Mouse (Mus musculus) E14TG2a.4 (cell line): ENCODE results near the gene Ackr4.
A peak's percentile ranks its signal among the peaks of the same experiment; 100 is the strongest.

ENCODE experiments used
- H3K27me3 ChIP-seq: 2 replicates; pipeline ENCODE4 v1.6.1; 2014; ENCODE audit warnings: low read length, control low read depth; ENCODE audit not compliant: insufficient read depth
- H3K36me3 ChIP-seq: 2 replicates; pipeline ENCODE4 v1.6.1; 2014; ENCODE audit warnings: low read length, control low read depth; ENCODE audit not compliant: insufficient read depth
- H3K4me1 ChIP-seq: replicated peaks from 2 replicates; pipeline ENCODE4 v1.6.1; 2014; ENCODE audit warnings: low read depth, low read length, control low read depth
- H3K4me3 ChIP-seq: replicated peaks from 2 replicates; pipeline ENCODE4 v1.5.1; 2014; ENCODE audit warnings: mild to moderate bottlenecking, low read length
- H3K9me3 ChIP-seq: 2 replicates; pipeline ENCODE4 v1.6.1; 2014; ENCODE audit warnings: low read length, control low read depth
- CTCF ChIP-seq: conservative IDR thresholded peaks from 2 replicates; pipeline ENCODE4 v1.5.1; 2014; ENCODE audit warnings: low read length
- NANOG ChIP-seq: IDR thresholded peaks from 2 replicates; pipeline ENCODE4 v1.6.1; 2014; ENCODE audit warnings: borderline replicate concordance, low read length, mixed read lengths
- POU5F1 ChIP-seq: IDR thresholded peaks from 2 replicates; pipeline ENCODE4 v1.6.1; 2014; ENCODE audit warnings: low read length, borderline replicate concordance

Gene Ackr4

GRCm38 (mm10) chr9:104123622-104124021, 3.1 kb downstream of the Ackr4 start:
- Histone ChIP-seq H3K27me3 (no peaks in the 10 kb centered on the region), H3K9me3 (no peaks in the 10 kb centered on the region)
- TF ChIP-seq POU5F1 (no peak), CTCF (no peak), NANOG (no peak)

GRCm38 (mm10) chr9:104123101-104123500, 3.6 kb downstream of the Ackr4 start:
- Histone ChIP-seq H3K4me3 (no peak overlapping the region), H3K9me3 (no peaks in the 10 kb centered on the region), H3K36me3 (0 out of 2 replicates have a peak, but pooled peaks cover 6% of the 10 kb centered on the region), H3K4me1 (peaks cover 36% of the 10 kb centered on the region), H3K27me3 (no peaks in the 10 kb centered on the region)
- TF ChIP-seq POU5F1 (no peak), CTCF (0 out of 2 replicates have a peak, but pooled peaks have one; percentile 4)

More at GRCm38 (mm10) chr9:104123622-104124021, 3.1 kb downstream of the Ackr4 start:
- H3K4me1 ChIP-seq: peaks cover 38% of the 10 kb centered on the region
- 0 out of 2 replicates have a peak, but pooled peaks cover 6% of the 10 kb centered on the region for H3K36me3 ChIP-seq
- H3K4me3 ChIP-seq: no peak overlapping the region

GRCm38 (mm10) chr9:104109151-104109550, 17.6 kb downstream of the Ackr4 start:
- H3K27me3 ChIP-seq: peaks cover 7% of the 10 kb centered on the region
- peaks cover 8% of the 10 kb centered on the region for H3K4me1 ChIP-seq
- no peaks in the 10 kb centered on the region for H3K36me3 ChIP-seq
- TF ChIP-seq CTCF (no peak), POU5F1 (no peak), NANOG (no peak)
- H3K9me3 ChIP-seq: peaks cover 22% of the 10 kb centered on the region
- H3K4me3 ChIP-seq: no peak overlapping the region

- no peak for TF ChIP-seq NANOG
- TF ChIP-seq CTCF: no peak
- no peak for TF ChIP-seq POU5F1
- H3K4me3 ChIP-seq: no peak overlapping the region
These were observed 18.1 kb downstream of the Ackr4 start for GRCm38 (mm10) chr9:104108571-104109143.

GRCm38 (mm10) chr9:104107482-104107881, 19.3 kb downstream of the Ackr4 start:
- Histone ChIP-seq H3K9me3 (peaks cover 22% of the 10 kb centered on the region), H3K36me3 (no peaks in the 10 kb centered on the region), H3K4me1 (peaks cover 24% of the 10 kb centered on the region), H3K4me3 (no peak overlapping the region), H3K27me3 (peaks cover 7% of the 10 kb centered on the region)
- TF ChIP-seq POU5F1 (no peak), CTCF (no peak), NANOG (no peak)

More at GRCm38 (mm10) chr9:104108571-104109143, 18.1 kb downstream of the Ackr4 start:
- Histone ChIP-seq H3K9me3 (peaks cover 22% of the 10 kb centered on the region), H3K27me3 (peaks cover 7% of the 10 kb centered on the region), H3K4me1 (peaks cover 13% of the 10 kb centered on the region), H3K36me3 (no peaks in the 10 kb centered on the region)

- Histone ChIP-seq H3K9me3 (peaks cover 20% of the 10 kb centered on the region), H3K4me1 (peaks cover 30% of the 10 kb centered on the region), H3K4me3 (no peak overlapping the region), H3K27me3 (peaks cover 7% of the 10 kb centered on the region), H3K36me3 (no peaks in the 10 kb centered on the region)
- TF ChIP-seq CTCF (no peak), POU5F1 (no peak), NANOG (no peak)
These were observed 19.8 kb downstream of the Ackr4 start for GRCm38 (mm10) chr9:104106930-104107329.

GRCm38 (mm10) chr9:104104986-104105385, 21.7 kb downstream of the Ackr4 start:
- Histone ChIP-seq H3K4me3 (no peak overlapping the region), H3K27me3 (peaks cover 17% of the 10 kb centered on the region), H3K36me3 (no peaks in the 10 kb centered on the region), H3K4me1 (peaks cover 46% of the 10 kb centered on the region), H3K9me3 (peaks cover 10% of the 10 kb centered on the region)
- TF ChIP-seq NANOG: peak; percentile 73
- no peak for TF ChIP-seq POU5F1

GRCm38 (mm10) chr9:104102901-104103300, 23.8 kb downstream of the Ackr4 start:
- peak overlapping the region; percentile 7 for H3K4me3 ChIP-seq
- TF ChIP-seq POU5F1 (peak; percentile 85; the same call in 1 of the 2 replicates), CTCF (no peak)
- H3K4me1 ChIP-seq: peaks cover 62% of the 10 kb centered on the region
- H3K36me3 ChIP-seq: no peaks in the 10 kb centered on the region
- H3K9me3 ChIP-seq: peaks cover 10% of the 10 kb centered on the region
- H3K27me3 ChIP-seq: peaks cover 16% of the 10 kb centered on the region

GRCm38 (mm10) chr9:104102301-104102700, 24.4 kb downstream of the Ackr4 start:
- Histone ChIP-seq H3K4me3 (peak overlapping the region; percentile 29; the same call in 1 of the 2 replicates), H3K36me3 (no peaks in the 10 kb centered on the region), H3K27me3 (peaks cover 16% of the 10 kb centered on the region), H3K4me1 (peaks cover 62% of the 10 kb centered on the region), H3K9me3 (peaks cover 10% of the 10 kb centered on the region)
- TF ChIP-seq CTCF (no peak), POU5F1 (no peak), NANOG (no peak)
